Mouse (Mus musculus): Measurements from ENCODE around the gene Cdca3.

GRCm38 (mm10) chr6:124813933-124814332 lies 15.4 kb upstream of the Cdca3 start, which contains the start of gene Tpi1:
- TF ChIP-seq CTCF (IDR thresholded peaks at IDR 0.05) (no peak), EP300 (IDR thresholded peaks at IDR 0.05) (no peak)
